Mouse (Mus musculus): ENCODE results near the gene Lhx5. TPM values are rescaled to one million over a fixed set of nuclear protein-coding genes. Genes with fewer than 3 reads are reported as not detected.

The Lhx5 gene
- polyA plus RNA-seq, 1 experiment from 2014 or later, result not detected

DNA sequence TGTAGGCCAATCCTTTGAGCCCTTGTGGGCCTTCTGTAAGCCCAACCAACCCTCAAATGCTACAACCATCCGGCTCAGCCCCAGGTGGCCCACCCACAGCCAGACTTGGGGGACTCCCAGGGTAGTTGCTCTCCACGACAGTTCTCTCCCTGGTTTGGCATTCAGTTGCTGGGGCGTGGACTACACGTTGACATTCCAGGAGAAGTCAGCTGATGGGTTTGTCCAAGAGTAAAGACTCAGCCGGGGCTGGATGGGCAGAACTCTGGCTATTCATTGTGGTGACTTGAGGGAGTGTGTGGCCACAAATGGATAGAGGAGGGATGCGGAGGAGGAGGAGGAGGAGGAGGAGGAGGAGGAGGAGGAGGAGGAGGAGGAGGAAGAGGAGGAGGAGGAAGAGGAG, 2.5 kb upstream of the Lhx5 start:
- ATAC-seq (ENCODE audit: low read depth), result no peak
- H3K9ac ChIP-seq (ENCODE audit: low read length), result no peak overlapping the region
- peaks cover 93% of the 10 kb centered on the region for H3K27me3 ChIP-seq (ENCODE audit: control insufficient read depth, insufficient read depth, low read depth, low read length)
- H3K4me3 ChIP-seq (ENCODE audit: low read length), result no peak overlapping the region
- no peaks in the 10 kb centered on the region for H3K9me3 ChIP-seq (ENCODE audit: control insufficient read depth, low read length)
- no peaks in the 10 kb centered on the region for H3K4me1 ChIP-seq (replicated peaks; ENCODE audit: control insufficient read depth, insufficient read depth, low read length)
- no peaks in the 10 kb centered on the region for H3K36me3 ChIP-seq (ENCODE audit: control insufficient read depth, insufficient read depth, low read length)
- WGBS, result 2% methylated on average over 5 of the region's 6 CpGs
- no peak overlapping the region for H3K27ac ChIP-seq (ENCODE audit: low read length)
- H3K4me2 ChIP-seq (ENCODE audit: low read depth, low read length), result no peak overlapping the region

GRCm38 (mm10) chr5:120429692-120430091, 1.8 kb upstream of the Lhx5 start:
- no peak for ATAC-seq (ENCODE audit: low read depth)
- H3K9ac ChIP-seq (ENCODE audit: low read length), result no peak overlapping the region
- no peaks in the 10 kb centered on the region for H3K9me3 ChIP-seq (ENCODE audit: control insufficient read depth, low read length)
- WGBS, result 7% methylated on average over 6 of the region's 6 CpGs
- H3K4me3 ChIP-seq (ENCODE audit: low read length), result no peak overlapping the region
- no peak overlapping the region for H3K27ac ChIP-seq (ENCODE audit: low read length)
- H3K27me3 ChIP-seq (ENCODE audit: control insufficient read depth, insufficient read depth, low read depth, low read length), result peaks cover 93% of the 10 kb centered on the region
- H3K4me2 ChIP-seq (ENCODE audit: low read depth, low read length), result no peak overlapping the region
- H3K36me3 ChIP-seq (ENCODE audit: control insufficient read depth, insufficient read depth, low read length), result no peaks in the 10 kb centered on the region
- H3K4me1 ChIP-seq (replicated peaks; ENCODE audit: control insufficient read depth, insufficient read depth, low read length), result no peaks in the 10 kb centered on the region

DNA sequence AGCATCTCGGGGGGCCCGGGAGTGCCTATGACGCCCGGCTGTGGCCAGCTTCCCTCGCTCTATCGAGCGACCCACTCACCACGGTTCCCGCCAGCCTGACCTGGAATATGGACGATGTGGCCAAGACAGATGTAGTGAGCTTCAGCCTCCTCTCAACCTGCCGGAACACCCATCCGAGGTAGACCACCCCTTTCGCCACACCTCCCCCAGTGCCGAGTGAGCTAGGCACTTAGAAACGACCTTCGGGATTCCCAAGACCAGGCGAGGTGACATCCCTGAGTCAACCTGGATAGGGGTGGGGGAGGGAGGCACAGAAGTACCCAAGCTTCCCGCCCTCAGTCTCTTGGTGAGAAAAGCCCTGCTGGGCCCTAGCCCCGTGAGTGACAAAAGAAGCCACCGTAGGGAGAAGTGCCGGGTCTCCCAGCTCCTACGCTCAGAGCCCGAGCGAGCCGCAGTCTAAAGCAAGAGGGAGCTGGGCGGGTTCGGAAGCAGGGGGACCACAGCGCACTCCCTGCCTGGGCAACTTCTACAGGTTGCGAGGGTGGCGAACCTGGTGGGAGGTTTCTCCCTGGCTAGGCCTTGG, 407 bp upstream of the Lhx5 start:
- WGBS, result under 1% methylated on average over 30 of the region's 30 CpGs
- no peak for ATAC-seq (ENCODE audit: low read depth)
- peaks cover 96% of the 10 kb centered on the region for H3K27me3 ChIP-seq (ENCODE audit: control insufficient read depth, insufficient read depth, low read depth, low read length)
- H3K4me3 ChIP-seq (ENCODE audit: low read length), result no peak overlapping the region
- H3K36me3 ChIP-seq (ENCODE audit: control insufficient read depth, insufficient read depth, low read length), result no peaks in the 10 kb centered on the region
- H3K9me3 ChIP-seq (ENCODE audit: control insufficient read depth, low read length), result no peaks in the 10 kb centered on the region
- H3K9ac ChIP-seq (ENCODE audit: low read length), result no peak overlapping the region
- H3K27ac ChIP-seq (ENCODE audit: low read length), result no peak overlapping the region
- H3K4me1 ChIP-seq (replicated peaks; ENCODE audit: control insufficient read depth, insufficient read depth, low read length), result peaks cover 4% of the 10 kb centered on the region; the same call in 1 of the 2 replicates
- H3K4me2 ChIP-seq (ENCODE audit: low read depth, low read length), result no peak overlapping the region

DNA sequence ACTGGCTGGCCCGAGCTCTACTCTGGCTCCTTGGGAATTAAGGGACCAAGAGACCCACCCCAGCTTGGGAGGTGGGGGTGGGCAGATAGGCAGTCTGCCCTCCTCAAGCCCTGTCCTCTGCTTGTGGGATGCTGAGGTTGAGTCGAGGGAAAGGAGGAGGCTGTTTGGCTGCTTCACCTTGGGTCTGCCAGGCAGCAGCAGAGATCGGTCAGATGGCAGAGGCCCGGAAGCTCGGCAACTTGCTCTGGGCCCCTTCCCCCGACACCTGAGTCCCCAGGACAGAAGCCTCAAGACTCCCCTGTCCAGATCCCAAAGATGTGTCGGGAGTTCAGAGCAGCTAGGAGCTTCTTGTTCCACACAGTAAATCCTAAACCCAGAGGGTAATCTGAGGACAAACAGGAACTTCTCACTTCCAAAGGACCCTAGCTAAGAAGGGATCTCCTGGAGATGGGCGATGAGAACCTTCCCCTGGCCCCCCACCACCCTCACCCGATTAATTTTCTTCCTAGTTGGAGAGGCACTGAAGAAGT, 1.1 kb downstream of the Lhx5 start:
- no peaks in the 10 kb centered on the region for H3K9me3 ChIP-seq (ENCODE audit: control insufficient read depth, low read length)
- H3K27me3 ChIP-seq (ENCODE audit: control insufficient read depth, insufficient read depth, low read depth, low read length), result peaks cover 96% of the 10 kb centered on the region
- no peak for ATAC-seq (ENCODE audit: low read depth)
- no peak overlapping the region for H3K27ac ChIP-seq (ENCODE audit: low read length)
- H3K4me3 ChIP-seq (ENCODE audit: low read length), result no peak overlapping the region
- H3K4me1 ChIP-seq (replicated peaks; ENCODE audit: control insufficient read depth, insufficient read depth, low read length), result peaks cover 6% of the 10 kb centered on the region; the same call in 1 of the 2 replicates
- H3K4me2 ChIP-seq (ENCODE audit: low read depth, low read length), result no peak overlapping the region
- whole genome bisulfite sequencing, result 3% methylated on average over 9 of the region's 9 CpGs
- H3K36me3 ChIP-seq (ENCODE audit: control insufficient read depth, insufficient read depth, low read length), result no peaks in the 10 kb centered on the region
- H3K9ac ChIP-seq (ENCODE audit: low read length), result no peak overlapping the region

DNA sequence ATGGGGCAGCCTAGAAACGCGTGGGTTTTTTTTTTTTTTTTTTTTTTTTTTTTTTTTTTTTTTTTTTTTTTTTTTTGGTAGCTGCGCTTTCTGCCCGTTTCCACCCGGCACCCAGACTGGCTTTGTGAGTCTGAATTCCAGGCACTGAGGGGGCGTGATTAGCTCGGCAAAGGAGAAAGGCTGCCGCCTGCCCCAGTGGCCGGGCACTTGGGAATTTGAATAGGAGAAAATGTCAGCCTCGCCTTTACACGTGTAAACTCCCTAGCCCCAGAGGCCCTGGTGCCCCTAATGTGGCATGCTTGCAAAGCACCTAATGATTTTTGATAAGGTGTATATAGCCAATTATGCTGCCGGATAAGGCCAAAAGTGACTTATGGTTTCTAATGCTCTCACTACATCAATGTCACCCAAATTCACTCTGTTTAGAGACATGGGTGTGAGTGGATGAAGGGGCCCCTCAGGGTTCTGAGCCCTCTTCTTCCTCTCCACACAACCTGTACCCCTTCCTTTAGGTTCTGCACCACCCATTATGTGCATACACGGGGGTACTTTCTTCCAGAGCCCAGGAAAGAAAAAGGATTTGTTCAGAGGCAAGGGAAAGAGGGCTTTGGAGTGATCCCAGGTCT, 1.7 kb downstream of the Lhx5 start:
- peaks cover 96% of the 10 kb centered on the region for H3K27me3 ChIP-seq (ENCODE audit: control insufficient read depth, insufficient read depth, low read depth, low read length)
- peaks cover 6% of the 10 kb centered on the region; the same call in 1 of the 2 replicates for H3K4me1 ChIP-seq (replicated peaks; ENCODE audit: control insufficient read depth, insufficient read depth, low read length)
- H3K9me3 ChIP-seq (ENCODE audit: control insufficient read depth, low read length), result no peaks in the 10 kb centered on the region
- no peaks in the 10 kb centered on the region for H3K36me3 ChIP-seq (ENCODE audit: control insufficient read depth, insufficient read depth, low read length)
- H3K4me3 ChIP-seq (ENCODE audit: low read length), result no peak overlapping the region
- H3K27ac ChIP-seq (ENCODE audit: low read length), result no peak overlapping the region
- H3K9ac ChIP-seq (ENCODE audit: low read length), result no peak overlapping the region
- no peak for ATAC-seq (ENCODE audit: low read depth)
- no peak overlapping the region for H3K4me2 ChIP-seq (ENCODE audit: low read depth, low read length)
- WGBS, result under 1% methylated on average over 13 of the region's 13 CpGs

GRCm38 (mm10) chr5:120434231-120434735, 2.8 kb downstream of the Lhx5 start:
- no peaks in the 10 kb centered on the region for H3K36me3 ChIP-seq (ENCODE audit: control insufficient read depth, insufficient read depth, low read length)
- H3K9me3 ChIP-seq (ENCODE audit: control insufficient read depth, low read length), result no peaks in the 10 kb centered on the region
- ATAC-seq (ENCODE audit: low read depth), result no peak
- H3K9ac ChIP-seq (ENCODE audit: low read length), result no peak overlapping the region
- WGBS, result 2% methylated on average over 21 of the region's 21 CpGs
- peaks cover 6% of the 10 kb centered on the region; the same call in 1 of the 2 replicates for H3K4me1 ChIP-seq (replicated peaks; ENCODE audit: control insufficient read depth, insufficient read depth, low read length)
- peaks cover 98% of the 10 kb centered on the region for H3K27me3 ChIP-seq (ENCODE audit: control insufficient read depth, insufficient read depth, low read depth, low read length)
- no peak overlapping the region for H3K4me2 ChIP-seq (ENCODE audit: low read depth, low read length)
- no peak overlapping the region for H3K4me3 ChIP-seq (ENCODE audit: low read length)
- no peak overlapping the region for H3K27ac ChIP-seq (ENCODE audit: low read length)

- Histone ChIP-seq H3K9me3 (ENCODE audit: control insufficient read depth, low read length) (no peaks in the 10 kb centered on the region), H3K4me2 (ENCODE audit: low read depth, low read length) (peak overlapping the region; percentile 66; the same call in 1 of the 2 replicates), H3K4me3 (ENCODE audit: low read length) (no peak overlapping the region; the same call in 1 of the 2 replicates), H3K27ac (ENCODE audit: low read length) (no peak overlapping the region), H3K4me1 (replicated peaks; ENCODE audit: control insufficient read depth, insufficient read depth, low read length) (peaks cover 10% of the 10 kb centered on the region; the same call in 1 of the 2 replicates), H3K9ac (ENCODE audit: low read length) (no peak overlapping the region), H3K36me3 (ENCODE audit: control insufficient read depth, insufficient read depth, low read length) (no peaks in the 10 kb centered on the region), H3K27me3 (ENCODE audit: control insufficient read depth, insufficient read depth, low read depth, low read length) (peaks cover 98% of the 10 kb centered on the region)
- WGBS, result 1% methylated on average over 44 of the region's 44 CpGs
- no peak for ATAC-seq (ENCODE audit: low read depth)
Observed at GRCm38 (mm10) chr5:120435006-120435681, 3.6 kb downstream of the Lhx5 start.

GRCm38 (mm10) chr5:120435731-120436501, 4.4 kb downstream of the Lhx5 start:
- no peaks in the 10 kb centered on the region for H3K9me3 ChIP-seq (ENCODE audit: control insufficient read depth, low read length)
- peaks cover 13% of the 10 kb centered on the region; the same call in 1 of the 2 replicates for H3K4me1 ChIP-seq (replicated peaks; ENCODE audit: control insufficient read depth, insufficient read depth, low read length)
- H3K27me3 ChIP-seq (ENCODE audit: control insufficient read depth, insufficient read depth, low read depth, low read length), result peaks cover 99% of the 10 kb centered on the region
- peak overlapping the region; percentile 44 for H3K4me3 ChIP-seq (ENCODE audit: low read length)
- H3K27ac ChIP-seq (ENCODE audit: low read length), result no peak overlapping the region
- WGBS, result under 1% methylated on average over 43 of the region's 47 CpGs
- no peak for ATAC-seq (ENCODE audit: low read depth)
- H3K9ac ChIP-seq (ENCODE audit: low read length), result 0 out of 2 replicates have a peak overlapping the region, but pooled peaks have one; percentile 11
- no peaks in the 10 kb centered on the region for H3K36me3 ChIP-seq (ENCODE audit: control insufficient read depth, insufficient read depth, low read length)
- peak overlapping the region; percentile 66 for H3K4me2 ChIP-seq (ENCODE audit: low read depth, low read length)

All from lung, embryonic 16.5 days (tissue).